Mouse (Mus musculus) hindbrain, embryonic 15.5 days (tissue): Measurements from ENCODE around the gene Enc1. TPM values are rescaled to one million over a fixed set of nuclear protein-coding genes. Genes with fewer than 3 reads are reported as not detected.

ENCODE experiments used
- ATAC-seq: fragments of 200-750 bp; cut with Nextera tagmentation; 2 replicates; pipeline ENCODE4 v1.8.0; 2017; ENCODE audit warnings: low read depth, moderate number of reproducible peaks, moderate TSS enrichment; ENCODE audit not compliant: low FRiP score
- H3K27ac ChIP-seq: fragments of 300-500 bp; sonication (generic); replicated peaks from 2 replicates; pipeline ENCODE4 v1.5.1; 2015; ENCODE audit warnings: mild to moderate bottlenecking, inconsistent platforms
- H3K27me3 ChIP-seq: fragments of 300-500 bp; sonication (generic); 2 replicates; pipeline ENCODE4 v1.6.1; 2015; ENCODE audit warnings: control low read depth, inconsistent platforms
- H3K36me3 ChIP-seq: fragments of 300-500 bp; sonication (generic); 2 replicates; pipeline ENCODE4 v1.6.1; 2015; ENCODE audit warnings: control low read depth, inconsistent platforms
- H3K4me1 ChIP-seq: fragments of 300-500 bp; sonication (generic); replicated peaks from 2 replicates; pipeline ENCODE4 v1.6.1; 2015; ENCODE audit warnings: control low read depth, inconsistent platforms
- H3K4me2 ChIP-seq: fragments of 300-500 bp; sonication (generic); 2 replicates; pipeline ENCODE4 v1.6.1; 2015; ENCODE audit warnings: moderate library complexity, mild to moderate bottlenecking, inconsistent platforms
- H3K4me3 ChIP-seq: fragments of 300-500 bp; sonication (generic); 2 replicates; pipeline ENCODE4 v1.5.1; 2015; ENCODE audit warnings: mild to moderate bottlenecking, inconsistent platforms
- H3K9ac ChIP-seq: fragments of 300-500 bp; sonication (generic); 2 replicates; pipeline ENCODE4 v1.6.1; 2015; ENCODE audit warnings: inconsistent platforms
- H3K9me3 ChIP-seq: fragments of 300-500 bp; sonication (generic); 2 replicates; pipeline ENCODE4 v1.6.1; 2016; ENCODE audit warnings: control low read depth, inconsistent platforms
- WGBS: fragments of 180-500 bp; shearing (Covaris S2); methylation state at CpG from one replicate; pipeline ENCODE4 v1.1.7; 2015; 5-methylcytosine and 5-hydroxymethylcytosine counted together
- polyA plus RNA-seq: library from polyadenylated mRNA; unstranded; fragments of >200 nt; fragmentation: Nextera tagmentation; extraction: Ambion mirVana; gene quantifications from 2 replicates; pipeline ENCODE4 v1.2.1, GENCODE M21; 2015

Enc1 gene
- polyA plus RNA-seq, 1 experiment from 2014 or later = 57.3 TPM

DNA sequence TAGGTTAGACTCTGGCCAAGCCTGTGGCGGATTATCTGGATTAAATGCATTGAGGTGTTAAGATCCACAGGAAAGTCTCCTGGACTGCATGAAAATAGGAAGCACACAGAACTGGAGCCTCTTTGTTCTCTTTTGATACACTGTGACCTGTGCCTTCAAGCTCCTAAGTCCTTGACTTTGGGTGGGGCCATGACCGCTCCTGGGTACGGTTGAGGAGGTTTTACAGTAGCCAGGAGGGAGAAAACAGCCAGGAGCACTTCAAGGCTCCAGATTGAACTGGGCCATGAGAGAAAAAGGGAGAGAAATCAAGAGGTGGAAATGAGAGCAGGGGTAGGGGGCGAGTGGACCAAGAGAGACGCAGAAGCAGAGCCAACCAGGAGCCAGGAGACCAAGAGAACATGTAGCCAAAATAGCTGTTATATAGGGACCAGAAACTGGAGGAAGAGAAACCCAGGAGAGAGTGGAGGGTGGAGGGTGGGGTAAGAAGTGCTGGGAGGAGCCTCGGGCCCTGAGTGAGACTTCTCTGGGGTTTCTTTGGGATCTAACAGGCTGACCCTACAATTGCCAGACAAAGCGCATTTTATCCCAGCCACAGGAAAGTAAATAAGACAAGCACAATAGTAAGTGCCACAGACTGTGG lies 33.3 kb upstream of the Enc1 start:
- ATAC-seq = no peak
- H3K9ac ChIP-seq = no peak overlapping the region
- no peak overlapping the region for H3K4me3 ChIP-seq
- H3K4me2 ChIP-seq = no peak overlapping the region
- H3K27me3 ChIP-seq = no peaks in the 10 kb centered on the region
- 84% methylated on average over 7 of the region's 7 CpGs for WGBS
- peaks cover 9% of the 10 kb centered on the region; the same call in 1 of the 2 replicates for H3K4me1 ChIP-seq
- H3K36me3 ChIP-seq = no peaks in the 10 kb centered on the region
- H3K27ac ChIP-seq = no peak overlapping the region
- no peaks in the 10 kb centered on the region for H3K9me3 ChIP-seq

GRCm38 (mm10) chr13:97208112-97208478 lies 32.8 kb upstream of the Enc1 start:
- Histone ChIP-seq H3K36me3 (no peaks in the 10 kb centered on the region), H3K9ac (no peak overlapping the region), H3K9me3 (no peaks in the 10 kb centered on the region), H3K4me3 (no peak overlapping the region), H3K27ac (no peak overlapping the region), H3K4me2 (no peak overlapping the region), H3K4me1 (peaks cover 9% of the 10 kb centered on the region; the same call in 1 of the 2 replicates), H3K27me3 (no peaks in the 10 kb centered on the region)
- ATAC-seq = no peak
- WGBS = 61% methylated on average over 7 of the region's 7 CpGs

DNA sequence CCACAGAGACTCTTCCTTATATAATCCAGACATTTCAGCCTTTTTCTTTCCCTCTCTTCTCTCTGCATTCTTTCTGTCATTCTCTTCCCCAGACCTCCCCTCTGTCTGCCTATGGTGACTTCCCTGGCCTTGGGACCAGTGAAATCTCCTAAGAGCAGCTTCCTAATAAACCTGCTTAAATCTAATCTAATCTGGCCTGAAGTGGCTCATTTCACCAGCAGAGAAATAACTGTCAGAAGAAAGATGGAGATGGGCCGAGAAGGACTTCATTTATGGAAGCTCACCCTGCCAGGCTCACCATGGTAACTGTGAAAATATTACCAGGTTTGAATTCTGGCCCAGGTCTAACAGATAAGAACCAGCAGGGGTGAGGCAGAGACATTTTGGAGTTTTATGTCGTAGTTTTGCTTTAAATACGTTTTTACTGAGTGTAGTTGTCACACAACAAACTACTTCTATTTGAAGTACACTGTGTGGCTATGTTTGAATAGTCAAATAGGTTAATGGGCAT lies 32.4 kb upstream of the Enc1 start:
- WGBS = 75% methylated on average over 3 of the region's 3 CpGs
- peaks cover 9% of the 10 kb centered on the region; the same call in 1 of the 2 replicates for H3K4me1 ChIP-seq
- no peaks in the 10 kb centered on the region for H3K9me3 ChIP-seq
- no peak overlapping the region for H3K4me3 ChIP-seq
- no peak overlapping the region for H3K27ac ChIP-seq
- no peak for ATAC-seq
- H3K4me2 ChIP-seq = no peak overlapping the region
- H3K36me3 ChIP-seq = no peaks in the 10 kb centered on the region
- no peaks in the 10 kb centered on the region for H3K27me3 ChIP-seq
- H3K9ac ChIP-seq = no peak overlapping the region

DNA sequence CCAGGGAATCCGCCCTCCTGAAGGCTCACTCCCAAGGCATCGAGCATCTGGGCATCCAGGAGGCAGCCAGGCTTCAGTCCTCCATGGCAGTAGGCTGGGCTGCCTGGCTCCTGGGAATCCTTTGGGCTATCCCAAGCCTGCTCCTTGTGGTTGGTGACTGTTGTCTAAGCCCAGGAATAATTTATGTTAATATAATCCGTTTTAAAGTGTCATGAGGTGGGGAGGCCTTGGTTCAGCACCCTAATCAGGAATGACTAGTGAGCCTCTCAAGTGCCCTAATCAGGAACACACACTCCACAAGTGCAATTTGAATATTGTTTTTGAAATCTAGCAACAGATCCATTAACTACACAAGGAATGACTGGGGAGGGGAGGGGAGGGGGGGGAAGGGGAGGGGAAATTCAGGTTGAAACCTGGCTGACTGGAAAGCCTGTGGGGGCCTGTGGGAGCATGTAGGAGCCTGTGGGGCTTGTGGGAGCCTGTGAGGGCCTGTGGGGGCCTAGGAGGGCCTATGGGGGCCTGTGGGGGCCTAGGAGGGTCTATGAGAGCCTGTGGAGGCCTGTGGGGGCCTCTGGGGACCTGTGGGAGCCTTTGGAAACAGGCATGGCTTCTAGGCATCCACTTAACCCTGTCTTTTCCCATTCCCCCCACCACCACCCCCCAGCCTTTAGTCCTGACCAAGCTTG lies 26.2 kb upstream of the Enc1 start:
- no peak for ATAC-seq
- WGBS = 58% methylated on average over 3 of the region's 3 CpGs
- Histone ChIP-seq H3K4me1 (no peaks in the 10 kb centered on the region), H3K4me3 (no peak overlapping the region), H3K27me3 (no peaks in the 10 kb centered on the region), H3K4me2 (no peak overlapping the region), H3K9me3 (no peaks in the 10 kb centered on the region), H3K27ac (no peak overlapping the region), H3K9ac (no peak overlapping the region), H3K36me3 (no peaks in the 10 kb centered on the region)

DNA sequence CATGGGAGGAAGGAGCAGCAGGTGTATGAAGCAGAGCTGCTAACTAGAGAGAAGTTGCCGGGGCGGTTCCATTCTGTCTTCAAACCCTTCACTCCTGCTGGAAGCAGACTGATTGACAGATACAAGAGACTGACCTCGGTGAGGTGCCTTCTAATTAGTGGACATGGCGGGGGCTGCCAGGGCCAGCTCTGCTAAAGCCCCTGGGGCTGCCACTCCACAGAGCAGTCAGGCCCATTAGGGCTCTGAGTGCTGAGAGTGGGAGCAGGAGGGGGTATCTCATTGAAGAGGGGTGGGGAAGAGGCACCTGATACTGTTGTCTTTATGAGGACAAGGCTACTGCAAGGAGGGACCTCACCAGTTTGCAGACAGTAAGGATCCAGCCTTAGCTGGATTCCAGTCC lies 25.3 kb upstream of the Enc1 start:
- 44% methylated on average over 4 of the region's 4 CpGs for WGBS
- Histone ChIP-seq H3K27ac (no peak overlapping the region), H3K4me2 (no peak overlapping the region), H3K4me1 (no peaks in the 10 kb centered on the region), H3K27me3 (no peaks in the 10 kb centered on the region), H3K9ac (no peak overlapping the region), H3K9me3 (no peaks in the 10 kb centered on the region), H3K36me3 (no peaks in the 10 kb centered on the region), H3K4me3 (no peak overlapping the region)
- ATAC-seq = no peak; the same call in 1 of the 2 replicates

- Histone ChIP-seq H3K27ac (no peak overlapping the region), H3K4me2 (no peak overlapping the region), H3K4me1 (no peaks in the 10 kb centered on the region), H3K9me3 (no peaks in the 10 kb centered on the region), H3K27me3 (no peaks in the 10 kb centered on the region), H3K9ac (no peak overlapping the region), H3K36me3 (no peaks in the 10 kb centered on the region), H3K4me3 (no peak overlapping the region)
- WGBS = 82% methylated on average over 5 of the region's 5 CpGs
- ATAC-seq = no peak
Measured at GRCm38 (mm10) chr13:97216196-97216595, 24.7 kb upstream of the Enc1 start.

- WGBS = 96% methylated on average over 3 of the region's 3 CpGs
- no peak for ATAC-seq
- Histone ChIP-seq H3K9me3 (no peaks in the 10 kb centered on the region), H3K27ac (no peak overlapping the region), H3K36me3 (no peaks in the 10 kb centered on the region), H3K4me1 (0 out of 2 replicates have a peak, but pooled peaks cover 1% of the 10 kb centered on the region), H3K9ac (no peak overlapping the region), H3K4me3 (no peak overlapping the region), H3K4me2 (no peak overlapping the region), H3K27me3 (no peaks in the 10 kb centered on the region)
Measured at GRCm38 (mm10) chr13:97220022-97220421, 20.9 kb upstream of the Enc1 start.

DNA sequence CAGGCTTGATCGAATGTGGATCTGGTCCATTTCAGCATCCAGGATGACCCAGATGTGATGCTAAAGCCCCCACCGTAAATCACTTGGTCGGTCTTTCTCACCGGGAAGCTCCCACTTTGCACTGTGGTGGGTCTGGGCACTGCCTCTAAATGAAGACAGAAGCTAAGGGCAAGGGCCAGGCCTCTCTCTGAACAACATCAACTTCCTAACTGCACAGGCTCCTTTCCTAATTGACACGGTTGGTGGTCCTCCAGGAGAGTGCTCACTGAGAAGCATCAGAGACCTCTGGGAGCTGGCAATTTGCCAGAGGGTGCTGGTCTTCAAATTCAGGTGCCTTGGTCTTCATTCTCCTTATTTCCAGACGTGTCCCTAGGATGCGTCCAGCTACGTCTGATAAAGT lies 17.0 kb upstream of the Enc1 start:
- H3K4me1 ChIP-seq = 0 out of 2 replicates have a peak, but pooled peaks cover 4% of the 10 kb centered on the region
- no peaks in the 10 kb centered on the region for H3K27me3 ChIP-seq
- no peak overlapping the region for H3K27ac ChIP-seq
- 82% methylated on average over 8 of the region's 8 CpGs for WGBS
- H3K9me3 ChIP-seq = no peaks in the 10 kb centered on the region
- no peak overlapping the region for H3K4me2 ChIP-seq
- no peak overlapping the region for H3K4me3 ChIP-seq
- no peaks in the 10 kb centered on the region for H3K36me3 ChIP-seq
- no peak for ATAC-seq
- H3K9ac ChIP-seq = no peak overlapping the region

DNA sequence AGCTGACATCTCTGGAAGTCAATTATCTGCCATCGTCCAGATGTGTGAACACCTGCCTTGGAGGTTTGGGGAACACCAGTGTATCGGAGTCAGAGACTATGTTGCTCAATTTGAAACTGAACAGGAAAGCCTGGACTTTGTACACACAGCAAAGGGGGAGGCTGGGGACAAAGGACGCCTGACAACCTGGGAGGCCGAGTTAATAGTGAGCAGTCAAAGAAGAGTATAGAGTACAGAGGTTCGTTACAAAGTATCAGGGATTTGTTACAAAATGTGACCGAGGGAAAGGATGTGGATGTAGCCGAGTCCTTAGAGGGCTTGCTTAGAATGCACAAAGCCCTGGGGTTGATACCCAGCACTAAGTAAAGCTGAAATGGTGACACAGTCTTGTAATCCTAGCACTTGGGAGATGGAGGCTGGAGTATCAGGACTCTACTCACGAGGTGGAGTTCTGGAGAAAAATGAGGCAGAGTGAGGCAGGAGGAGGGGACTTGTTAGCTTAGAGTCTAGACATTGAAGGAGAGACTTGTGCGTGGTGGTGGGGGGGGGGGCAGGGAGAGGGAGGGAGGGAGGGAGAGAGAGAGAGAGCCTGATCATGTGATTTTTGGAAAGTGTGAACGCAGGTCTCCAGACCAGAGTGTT lies 16.4 kb upstream of the Enc1 start:
- Histone ChIP-seq H3K27me3 (no peaks in the 10 kb centered on the region), H3K9ac (no peak overlapping the region), H3K4me2 (no peak overlapping the region), H3K9me3 (no peaks in the 10 kb centered on the region), H3K4me3 (no peak overlapping the region), H3K36me3 (no peaks in the 10 kb centered on the region), H3K4me1 (0 out of 2 replicates have a peak, but pooled peaks cover 4% of the 10 kb centered on the region), H3K27ac (no peak overlapping the region)
- ATAC-seq = no peak
- 86% methylated on average over 10 of the region's 10 CpGs for WGBS

DNA sequence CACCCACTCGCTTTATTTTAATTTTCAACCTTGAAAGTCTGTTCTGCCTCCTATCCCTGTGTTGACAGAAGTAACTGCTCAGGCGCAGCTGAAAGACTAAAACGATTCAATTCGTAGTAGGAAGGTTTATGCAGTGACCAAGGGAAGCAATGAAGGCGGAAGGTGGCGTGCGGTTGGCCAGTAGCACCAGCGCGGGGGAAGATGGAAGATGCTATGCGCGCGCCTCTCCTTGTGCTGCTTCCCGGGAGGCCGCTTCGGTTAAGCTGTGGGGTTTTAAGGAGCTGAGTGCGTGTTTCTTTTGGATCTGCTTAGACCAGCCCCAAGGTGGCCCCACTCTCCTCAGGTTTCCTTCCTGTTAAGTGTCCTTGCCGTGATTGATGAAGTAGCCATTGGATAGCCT lies 15.8 kb upstream of the Enc1 start:
- H3K4me3 ChIP-seq = no peak overlapping the region
- H3K4me1 ChIP-seq = 0 out of 2 replicates have a peak, but pooled peaks cover 4% of the 10 kb centered on the region
- no peak for ATAC-seq
- H3K9ac ChIP-seq = no peak overlapping the region
- H3K4me2 ChIP-seq = no peak overlapping the region
- 78% methylated on average over 17 of the region's 17 CpGs for WGBS
- H3K36me3 ChIP-seq = no peaks in the 10 kb centered on the region
- H3K27ac ChIP-seq = no peak overlapping the region
- no peaks in the 10 kb centered on the region for H3K27me3 ChIP-seq
- no peaks in the 10 kb centered on the region for H3K9me3 ChIP-seq

DNA sequence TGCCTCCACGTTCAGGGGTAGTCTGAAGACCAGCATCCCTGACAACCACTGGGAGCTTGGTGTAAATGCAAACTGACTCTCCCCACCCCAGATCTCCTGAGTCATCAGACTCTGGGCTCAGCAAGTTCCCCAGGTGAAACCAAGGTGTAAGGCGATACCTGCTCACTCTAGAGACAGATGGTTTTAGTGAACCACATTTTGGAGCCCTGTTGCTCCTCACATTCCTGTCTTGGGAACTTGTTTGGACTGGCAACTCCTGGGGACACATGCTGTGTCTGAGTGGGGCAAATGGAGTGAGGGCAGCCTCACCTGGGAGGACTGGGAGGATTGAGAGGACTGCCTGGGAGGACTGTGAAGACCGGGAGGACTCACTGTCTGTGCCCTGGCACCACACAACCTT lies 13.1 kb upstream of the Enc1 start:
- WGBS = 93% methylated on average over 3 of the region's 3 CpGs
- Histone ChIP-seq H3K27me3 (no peaks in the 10 kb centered on the region), H3K36me3 (no peaks in the 10 kb centered on the region), H3K4me2 (no peak overlapping the region), H3K4me1 (0 out of 2 replicates have a peak, but pooled peaks cover 4% of the 10 kb centered on the region), H3K9me3 (no peaks in the 10 kb centered on the region), H3K4me3 (no peak overlapping the region), H3K9ac (no peak overlapping the region), H3K27ac (no peak overlapping the region)
- ATAC-seq = no peak

GRCm38 (mm10) chr13:97230101-97230500 lies 10.8 kb upstream of the Enc1 start:
- Histone ChIP-seq H3K4me1 (0 out of 2 replicates have a peak, but pooled peaks cover 5% of the 10 kb centered on the region), H3K4me3 (no peak overlapping the region), H3K9me3 (no peaks in the 10 kb centered on the region), H3K27me3 (no peaks in the 10 kb centered on the region), H3K4me2 (no peak overlapping the region), H3K27ac (no peak overlapping the region), H3K36me3 (no peaks in the 10 kb centered on the region), H3K9ac (no peak overlapping the region)
- WGBS = 81% methylated on average over 3 of the region's 3 CpGs
- no peak for ATAC-seq
